In the genomic region with DNA sequence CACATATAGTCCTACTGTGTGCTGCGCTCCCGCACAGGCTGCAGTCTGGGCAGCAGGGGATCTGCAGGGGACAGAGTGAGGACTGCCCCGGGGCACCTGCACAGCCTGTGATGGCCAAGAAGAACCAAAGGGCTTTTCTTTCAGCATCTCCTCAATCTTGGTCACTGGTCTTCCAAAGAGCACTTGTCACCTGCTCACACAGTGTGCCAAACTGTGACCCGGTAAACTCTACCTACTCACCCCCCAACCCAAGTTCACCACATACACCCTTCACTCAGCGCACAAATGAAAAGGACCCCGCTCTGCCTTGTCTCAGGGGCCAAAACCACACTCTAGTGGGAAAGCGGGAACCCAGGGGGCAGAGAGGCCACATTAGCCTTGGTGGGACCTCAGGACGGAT, we compare ENCODE assay signal across 10 mouse cellular contexts. TPM values are rescaled to one million over a fixed set of nuclear protein-coding genes. Genes with fewer than 3 reads are reported as not detected.
A peak's percentile ranks its signal among the peaks of the same experiment; 100 is the strongest.
DNase-seq lines count a peak whose midpoint lies in the region; ATAC-seq and TF ChIP-seq lines count a peak whose summit lies in the region.
"Had no signal": no experiment of that assay in that cellular context is flagged by ENCODE, and none has a peak within 500 bp of the region (broad histone marks: within the 10 kb centered on the region; RNA-seq: fewer than 3 reads in every experiment).

No protein-coding gene starts in this region.

- no peaks in the 10 kb centered on the region for H3K27me3 ChIP-seq in kidney, postnatal 0 days (ENCODE audit: insufficient read depth, low read length)
- no peaks in the 10 kb centered on the region for H3K27me3 ChIP-seq in embryonic facial prominence, embryonic 15.5 days
- H3K27me3 ChIP-seq in intestine, postnatal 0 days (replicated peaks; ENCODE audit: control insufficient read depth, insufficient read depth, low read length) = no peaks in the 10 kb centered on the region
- no peaks in the 10 kb centered on the region for H3K27me3 ChIP-seq in neural tube, embryonic 12.5 days (replicated peaks)

- no peak overlapping the region for H3K4me3 ChIP-seq in kidney, postnatal 0 days (replicated peaks; ENCODE audit: low read depth, low read length)
- peak overlapping the region; percentile 82 for H3K4me3 ChIP-seq in embryonic facial prominence, embryonic 15.5 days (replicated peaks)
- no peak overlapping the region for H3K4me3 ChIP-seq in intestine, postnatal 0 days (ENCODE audit: low read depth, low read length)
- H3K4me3 ChIP-seq in neural tube, embryonic 12.5 days = peak overlapping the region; percentile 90; the same call in 1 of the 2 replicates

- no peaks in the 10 kb centered on the region for H3K36me3 ChIP-seq in kidney, postnatal 0 days (ENCODE audit: insufficient read depth, low read length)
- no peaks in the 10 kb centered on the region for H3K36me3 ChIP-seq in embryonic facial prominence, embryonic 15.5 days
- peaks cover 5% of the 10 kb centered on the region; the same call in 1 of the 2 replicates for H3K36me3 ChIP-seq in intestine, postnatal 0 days (ENCODE audit: control insufficient read depth, insufficient read depth)
- peaks cover 6% of the 10 kb centered on the region; the same call in 1 of the 2 replicates for H3K36me3 ChIP-seq in neural tube, embryonic 12.5 days

- 86% methylated on average over 8 of the region's 8 CpGs for WGBS in kidney, postnatal 0 days
- WGBS in embryonic facial prominence, embryonic 15.5 days = 77% methylated on average over 8 of the region's 8 CpGs
- WGBS in intestine, postnatal 0 days = 93% methylated on average over 8 of the region's 8 CpGs
- WGBS in neural tube, embryonic 12.5 days = 70% methylated on average over 8 of the region's 8 CpGs

- DNase-seq in kidney, postnatal 0 days (ENCODE audit: low spot score) = no peak
- DNase-seq in kidney, adult 18-20 months = no peak
- no peak for DNase-seq in ovary, postnatal 14 days (ENCODE audit: low spot score)
- DNase-seq in urinary bladder, postnatal 10 days (ENCODE audit: low spot score) = no peak
- DNase-seq: right cerebral cortex, postnatal 25 days had no signal

- H3K9ac ChIP-seq in kidney, postnatal 0 days (ENCODE audit: low read depth, low read length) = 0 out of 2 replicates have a peak overlapping the region, but pooled peaks have one; percentile 18
- H3K9ac ChIP-seq in embryonic facial prominence, embryonic 15.5 days = no peak overlapping the region
- H3K9ac ChIP-seq in intestine, postnatal 0 days (ENCODE audit: low read depth, low read length) = no peak overlapping the region
- H3K9ac ChIP-seq in neural tube, embryonic 12.5 days = peak overlapping the region; percentile 93

- no peak for ATAC-seq in kidney, postnatal 0 days (replicated peaks; ENCODE audit: low FRiP score, low read depth)
- no peak for ATAC-seq in embryonic facial prominence, embryonic 15.5 days (ENCODE audit: insufficient number of reproducible peaks, low FRiP score, low TSS enrichment, low read depth)
- no peak for ATAC-seq in intestine, postnatal 0 days
- ATAC-seq in neural tube, embryonic 12.5 days (ENCODE audit: low FRiP score, low read depth) = no peak
- no peak for ATAC-seq in erythroblast, adult 5-6 weeks (replicated peaks; ENCODE audit: low FRiP score, poor library complexity, severe bottlenecking)

- peak overlapping the region; percentile 92; the same call in 1 of the 2 replicates for H3K27ac ChIP-seq in kidney, postnatal 0 days
- H3K27ac ChIP-seq in embryonic facial prominence, embryonic 15.5 days (replicated peaks) = peak overlapping the region; percentile 94
- H3K27ac ChIP-seq in intestine, postnatal 0 days (ENCODE audit: low read depth, low read length) = no peak overlapping the region
- peak overlapping the region; percentile 96 for H3K27ac ChIP-seq in neural tube, embryonic 12.5 days

- no peak for TF ChIP-seq CTCF in kidney, postnatal 0 days (IDR thresholded peaks at IDR 0.05; ENCODE audit: low read depth)
- TF ChIP-seq CTCF in intestine, postnatal 0 days (IDR thresholded peaks at IDR 0.05; ENCODE audit: low read depth) = no peak

- peak overlapping the region; percentile 98 for H3K4me2 ChIP-seq in kidney, postnatal 0 days (ENCODE audit: low read length)
- H3K4me2 ChIP-seq in embryonic facial prominence, embryonic 15.5 days (replicated peaks) = peak overlapping the region; percentile 95
- peak overlapping the region; percentile 13; the same call in 1 of the 2 replicates for H3K4me2 ChIP-seq in intestine, postnatal 0 days (replicated peaks; ENCODE audit: low read depth)
- H3K4me2 ChIP-seq in neural tube, embryonic 12.5 days (replicated peaks) = peak overlapping the region; percentile 99

- H3K4me1 ChIP-seq in kidney, postnatal 0 days (replicated peaks; ENCODE audit: insufficient read depth, low read length) = peaks cover 55% of the 10 kb centered on the region
- peaks cover 82% of the 10 kb centered on the region for H3K4me1 ChIP-seq in embryonic facial prominence, embryonic 15.5 days
- H3K4me1 ChIP-seq in intestine, postnatal 0 days (replicated peaks; ENCODE audit: control insufficient read depth, insufficient read depth, low read length) = peaks cover 20% of the 10 kb centered on the region
- peaks cover 94% of the 10 kb centered on the region for H3K4me1 ChIP-seq in neural tube, embryonic 12.5 days

- H3K9me3 ChIP-seq in kidney, postnatal 0 days (replicated peaks; ENCODE audit: low read length) = no peaks in the 10 kb centered on the region
- H3K9me3 ChIP-seq in embryonic facial prominence, embryonic 15.5 days (replicated peaks) = no peaks in the 10 kb centered on the region
- no peaks in the 10 kb centered on the region for H3K9me3 ChIP-seq in intestine, postnatal 0 days (ENCODE audit: control insufficient read depth)
- no peaks in the 10 kb centered on the region for H3K9me3 ChIP-seq in neural tube, embryonic 12.5 days

RNA-seq across cellular contexts. Expression of gene Gnai2, which starts 3.3 kb away (rescaled TPM):
- polyA plus RNA-seq in kidney, postnatal 0 days (2015; fragmentation: Nextera tagmentation; extraction: Ambion mirVana) = 351 and 359 TPM in 2 replicates
- 458 and 459 TPM in 2 replicates for polyA plus RNA-seq in embryonic facial prominence, embryonic 15.5 days (2015; fragmentation: Nextera tagmentation; extraction: Ambion mirVana)
- 245 and 265 TPM in 2 replicates for polyA plus RNA-seq in intestine, postnatal 0 days (2015; fragmentation: Nextera tagmentation; extraction: Ambion mirVana)
- 465 and 488 TPM in 2 replicates for polyA plus RNA-seq in neural tube, embryonic 12.5 days (2016; fragmentation: Nextera tagmentation; extraction: Ambion mirVana)
- total RNA-seq in erythroblast, adult 5-6 weeks (2015; ENCODE audit: low replicate concordance) = 183 and 189 TPM in 2 replicates
- 162 and 183 TPM in 2 replicates for total RNA-seq in erythroblast, adult 5-6 weeks (2017; ENCODE audit: low replicate concordance)

RNA-seq across cellular contexts. Expression of gene Sema3b, which starts 22.8 kb away (rescaled TPM):
- polyA plus RNA-seq in kidney, postnatal 0 days (2015; fragmentation: Nextera tagmentation; extraction: Ambion mirVana) = 30.5 and 33.3 TPM in 2 replicates
- polyA plus RNA-seq in embryonic facial prominence, embryonic 15.5 days (2015; fragmentation: Nextera tagmentation; extraction: Ambion mirVana) = 21.2 and 22.7 TPM in 2 replicates
- polyA plus RNA-seq in intestine, postnatal 0 days (2015; fragmentation: Nextera tagmentation; extraction: Ambion mirVana) = 37.1 and 37.3 TPM in 2 replicates
- 4.7 and 4.8 TPM in 2 replicates for polyA plus RNA-seq in neural tube, embryonic 12.5 days (2016; fragmentation: Nextera tagmentation; extraction: Ambion mirVana)
- not detected in 2 replicates for total RNA-seq in erythroblast, adult 5-6 weeks (2015; ENCODE audit: low replicate concordance)
- not detected in 2 replicates for total RNA-seq in erythroblast, adult 5-6 weeks (2017; ENCODE audit: low replicate concordance)

RNA-seq across cellular contexts. Expression of gene Slc38a3, which starts 37.5 kb away (rescaled TPM):
- 12.9 and 14.7 TPM in 2 replicates for polyA plus RNA-seq in kidney, postnatal 0 days (2015; fragmentation: Nextera tagmentation; extraction: Ambion mirVana)
- 3.7 and 4.2 TPM in 2 replicates for polyA plus RNA-seq in embryonic facial prominence, embryonic 15.5 days (2015; fragmentation: Nextera tagmentation; extraction: Ambion mirVana)
- polyA plus RNA-seq in intestine, postnatal 0 days (2015; fragmentation: Nextera tagmentation; extraction: Ambion mirVana) = 15.5 and 15.6 TPM in 2 replicates
- 12.8 and 14.1 TPM in 2 replicates for polyA plus RNA-seq in neural tube, embryonic 12.5 days (2016; fragmentation: Nextera tagmentation; extraction: Ambion mirVana)
- not detected in 2 replicates for total RNA-seq in erythroblast, adult 5-6 weeks (2015; ENCODE audit: low replicate concordance)
- not detected in 2 replicates for total RNA-seq in erythroblast, adult 5-6 weeks (2017; ENCODE audit: low replicate concordance)

RNA-seq across cellular contexts. Expression of gene Ifrd2, which starts 44.4 kb away (rescaled TPM):
- 28.9 and 29.9 TPM in 2 replicates for polyA plus RNA-seq in kidney, postnatal 0 days (2015; fragmentation: Nextera tagmentation; extraction: Ambion mirVana)
- polyA plus RNA-seq in embryonic facial prominence, embryonic 15.5 days (2015; fragmentation: Nextera tagmentation; extraction: Ambion mirVana) = 46.8 and 47.1 TPM in 2 replicates
- polyA plus RNA-seq in intestine, postnatal 0 days (2015; fragmentation: Nextera tagmentation; extraction: Ambion mirVana) = 36.9 and 38.9 TPM in 2 replicates
- 20.6 and 23.3 TPM in 2 replicates for polyA plus RNA-seq in neural tube, embryonic 12.5 days (2016; fragmentation: Nextera tagmentation; extraction: Ambion mirVana)
- total RNA-seq in erythroblast, adult 5-6 weeks (2015; ENCODE audit: low replicate concordance) = 207 and 270 TPM in 2 replicates
- 204 and 217 TPM in 2 replicates for total RNA-seq in erythroblast, adult 5-6 weeks (2017; ENCODE audit: low replicate concordance)

RNA-seq across cellular contexts. Expression of gene Gnat1, which starts 47.7 kb away (rescaled TPM):
- 0.89 and 1.2 TPM in 2 replicates for polyA plus RNA-seq in kidney, postnatal 0 days (2015; fragmentation: Nextera tagmentation; extraction: Ambion mirVana)
- 1.9 and 3.4 TPM in 2 replicates for polyA plus RNA-seq in embryonic facial prominence, embryonic 15.5 days (2015; fragmentation: Nextera tagmentation; extraction: Ambion mirVana)
- 1.6 and 1.9 TPM in 2 replicates for polyA plus RNA-seq in intestine, postnatal 0 days (2015; fragmentation: Nextera tagmentation; extraction: Ambion mirVana)
- polyA plus RNA-seq in neural tube, embryonic 12.5 days (2016; fragmentation: Nextera tagmentation; extraction: Ambion mirVana) = 1.3 and 2.3 TPM in 2 replicates
- total RNA-seq in erythroblast, adult 5-6 weeks (2015; ENCODE audit: low replicate concordance) = not detected in 2 replicates
- total RNA-seq in erythroblast, adult 5-6 weeks (2017; ENCODE audit: low replicate concordance) = not detected in 2 replicates
- total RNA-seq: layer of hippocampus, adult 18-20 months had no signal

Comparison
In these comparisons a context has a peak if more than half of its experiments do, and no peak if none do; other contexts are left out.
1. H3K4me2 ChIP-seq: peak in every context shown above with its lines; median percentile 99 in neural tube, embryonic 12.5 days; 98 in kidney, postnatal 0 days; 95 in embryonic facial prominence, embryonic 15.5 days; 13 in intestine, postnatal 0 days.
2. H3K4me3 ChIP-seq: peak in embryonic facial prominence, embryonic 15.5 days (single experiment) and neural tube, embryonic 12.5 days (single experiment); none in kidney, postnatal 0 days (single experiment) and intestine, postnatal 0 days (single experiment).
3. H3K9ac ChIP-seq: peak in kidney, postnatal 0 days (single experiment) and neural tube, embryonic 12.5 days (single experiment); none in embryonic facial prominence, embryonic 15.5 days (single experiment) and intestine, postnatal 0 days (single experiment).